Mouse (Mus musculus) mouse embryonic stem cell (cell line): ENCODE results near the gene Iqschfp.

Source experiments
- in situ Hi-C, 2 experiments: fragments of 300-500 bp; cut with MboI; formaldehyde crosslinking; loops; 1 replicate in 1 of 2; 3 replicates in 1 of 2; pipeline ENCODE4 v1.14.3; 2019 to 2020; ENCODE audit warnings: low sequenced_read_pairs in 2 of 2, low pct_unique_long_range_greater_than_20kb in 1 of 2, mixed read lengths in 1 of 2; ENCODE audit not compliant: unreplicated experiment in 1 of 2

Gene Iqschfp

DNA sequence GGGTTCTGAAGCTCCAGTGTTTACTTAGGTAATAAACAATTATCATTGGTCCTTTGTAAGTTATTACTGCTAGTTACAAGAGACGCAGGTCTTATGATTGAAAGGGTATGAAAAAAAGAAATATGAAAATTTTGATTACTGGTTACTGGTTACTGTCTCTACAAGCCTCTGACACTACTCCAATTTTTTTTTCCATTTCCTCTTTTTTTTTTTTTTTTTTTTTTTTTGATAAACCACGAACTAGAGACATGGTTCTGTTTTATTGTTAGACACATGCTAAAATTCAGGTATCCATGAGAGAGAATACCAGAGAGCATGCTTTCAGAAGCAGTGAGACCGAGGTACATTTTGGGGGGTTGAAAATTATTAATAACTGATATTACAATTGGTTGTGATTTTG lies 43.8 kb downstream of the Iqschfp start:
- in situ Hi-C loops: no loop called here

DNA sequence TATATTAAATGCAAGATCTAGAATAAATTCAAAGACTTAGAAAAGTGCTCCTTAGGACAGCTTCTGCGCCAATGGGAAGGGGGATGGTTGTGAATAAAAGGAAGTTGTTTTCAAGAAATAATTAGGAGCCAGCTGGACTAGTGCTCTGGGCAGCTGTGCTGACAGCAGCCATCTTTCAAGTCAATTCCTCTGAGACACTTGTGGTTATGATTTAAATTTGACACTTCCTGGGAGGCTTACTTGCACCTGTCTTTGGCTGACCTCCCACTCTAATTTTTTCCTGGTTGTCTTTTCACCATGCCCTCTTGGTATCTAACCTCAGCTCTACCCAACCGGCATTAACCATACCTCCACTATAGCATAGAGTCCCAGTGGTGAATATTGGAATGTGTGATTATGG lies 55.0 kb downstream of the Iqschfp start:
- in situ Hi-C loops: no loop called here

GRCm38 (mm10) chr3:67952517-67952940 lies 60.5 kb downstream of the Iqschfp start:
- in situ Hi-C loops: no loop called here

DNA sequence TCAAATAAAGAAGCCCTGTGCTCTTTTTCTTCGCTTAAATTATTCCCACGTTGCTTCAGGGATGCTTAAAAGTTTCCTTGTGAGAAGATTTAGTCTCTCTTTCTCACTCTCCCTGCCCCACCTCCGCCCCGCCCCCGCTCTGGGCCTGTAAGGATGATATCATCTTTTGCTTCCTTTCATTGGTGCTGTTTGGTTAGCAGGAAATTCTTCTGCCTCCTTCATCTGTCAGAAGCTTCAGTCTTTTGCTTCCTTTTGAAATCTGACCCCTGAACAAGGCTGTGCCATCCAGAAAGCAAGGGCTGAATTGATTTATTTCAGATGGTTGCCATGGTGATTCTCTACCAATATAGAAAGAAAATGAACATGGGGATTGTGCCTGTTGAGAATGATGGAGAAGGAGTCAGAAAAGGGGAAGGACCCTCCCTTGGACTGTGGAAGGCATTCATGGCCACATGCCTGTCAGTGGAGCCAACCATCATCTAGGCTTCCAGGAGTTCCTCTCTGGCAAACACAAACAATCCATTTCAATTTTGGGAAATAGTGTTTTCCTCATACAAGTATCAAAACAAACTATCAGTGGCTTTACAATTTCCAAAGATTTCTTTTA lies 62.5 kb downstream of the Iqschfp start:
- in situ Hi-C loops: no loop called here

DNA sequence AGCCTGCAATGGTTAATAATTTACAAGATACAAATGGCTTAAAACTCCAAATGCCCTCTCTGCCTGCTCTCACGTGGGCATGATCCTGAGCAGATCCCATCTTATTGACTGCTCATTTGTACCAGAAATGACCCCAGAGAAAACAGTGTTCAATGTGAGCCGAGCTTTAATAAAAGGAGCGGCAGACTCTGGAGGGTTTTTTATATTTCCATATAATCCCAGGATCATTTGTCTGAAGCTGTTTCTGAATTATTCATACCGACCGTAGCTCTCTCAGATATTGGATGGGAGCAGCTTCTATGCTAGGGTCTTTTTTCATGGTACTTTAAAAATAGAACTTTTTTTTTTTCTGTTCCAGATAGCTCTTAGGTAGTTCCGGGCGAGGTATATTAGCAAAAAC lies 67.6 kb downstream of the Iqschfp start:
- in situ Hi-C loops: no loop called here

- in situ Hi-C loops: no loop called here
Observed at GRCm38 (mm10) chr3:67960133-67960532, 68.1 kb downstream of the Iqschfp start.

DNA sequence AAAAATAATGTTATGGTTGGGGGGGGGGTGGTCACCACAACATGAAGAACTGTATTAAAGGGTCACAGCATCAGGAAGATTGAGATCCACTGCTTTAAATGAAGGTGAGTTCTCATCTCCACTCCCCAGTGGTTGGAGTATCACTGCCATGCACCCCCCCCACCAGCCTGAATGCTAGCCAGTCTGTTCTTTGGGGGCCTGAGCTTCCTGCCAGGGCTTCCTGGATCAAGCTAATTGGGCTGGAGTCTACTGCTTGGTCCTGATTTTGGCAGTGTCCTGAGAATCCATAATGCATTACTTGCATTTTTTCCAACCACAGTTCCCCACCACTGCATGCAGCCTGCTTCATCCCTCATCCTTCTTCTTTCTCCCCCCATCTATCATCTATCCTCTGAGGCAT lies 68.7 kb downstream of the Iqschfp start:
- in situ Hi-C loops: no loop called here

- in situ Hi-C loops: no loop called here
Observed at GRCm38 (mm10) chr3:67961934-67962639, 70.1 kb downstream of the Iqschfp start.

DNA sequence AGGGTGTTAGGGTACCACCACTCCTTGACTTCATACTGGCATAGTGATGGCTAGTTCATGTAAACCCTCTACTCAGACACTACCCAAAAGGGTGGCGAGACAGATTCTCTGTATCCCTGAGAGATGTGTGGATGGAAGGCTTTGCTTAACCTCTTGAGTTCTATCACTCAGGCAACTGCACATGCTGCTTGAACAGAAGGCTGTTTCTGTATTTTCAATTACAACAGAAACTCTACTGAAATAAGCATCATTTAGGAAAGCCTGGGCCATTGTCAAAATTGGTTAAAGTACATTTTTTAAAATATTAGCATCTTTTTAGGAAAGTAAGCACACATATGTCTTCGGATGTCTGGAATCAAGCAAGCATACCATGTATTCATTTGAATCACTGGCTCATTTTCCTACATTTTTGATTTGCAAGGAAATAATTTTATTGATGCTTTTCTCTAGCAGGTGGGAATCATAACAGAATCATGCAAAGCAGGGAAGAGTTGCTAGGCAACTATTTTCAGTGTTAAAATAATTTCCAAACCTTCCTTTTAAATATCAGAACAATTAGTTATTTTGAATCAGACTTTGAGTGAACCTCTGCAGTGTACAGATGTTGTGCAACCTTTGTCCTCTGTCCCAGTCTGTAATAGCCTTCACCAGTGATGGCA lies 82.4 kb downstream of the Iqschfp start:
- in situ Hi-C loops: no loop called here

- in situ Hi-C loops: no loop called here
Observed at GRCm38 (mm10) chr3:67980006-67980405, 88.0 kb downstream of the Iqschfp start.

- in situ Hi-C loops: no loop called here
Observed at GRCm38 (mm10) chr3:67983329-67983728, 91.3 kb downstream of the Iqschfp start.

DNA sequence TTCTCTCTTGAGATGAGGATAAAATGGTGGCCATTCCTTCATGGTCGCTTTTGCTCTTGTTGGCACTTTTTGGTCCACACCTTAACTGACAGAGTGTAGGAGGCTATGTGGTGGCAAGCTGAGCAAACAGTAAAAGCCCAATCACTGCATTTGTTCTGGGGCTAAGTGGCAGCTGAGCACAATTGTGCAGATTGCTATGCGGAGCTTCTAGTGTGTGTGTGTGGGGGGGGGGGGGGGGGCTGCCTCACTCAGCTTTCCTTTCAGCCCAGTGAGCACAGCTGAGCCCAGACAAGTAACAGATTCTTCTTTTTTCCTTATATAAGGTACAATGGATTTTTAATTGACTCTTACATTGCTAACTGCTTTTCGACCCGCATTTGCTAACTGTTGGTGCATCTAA lies 110.4 kb downstream of the Iqschfp start:
- in situ Hi-C loops: no loop called here

- in situ Hi-C loops: no loop called here
Observed at GRCm38 (mm10) chr3:68012342-68012741, 120.3 kb downstream of the Iqschfp start.

DNA sequence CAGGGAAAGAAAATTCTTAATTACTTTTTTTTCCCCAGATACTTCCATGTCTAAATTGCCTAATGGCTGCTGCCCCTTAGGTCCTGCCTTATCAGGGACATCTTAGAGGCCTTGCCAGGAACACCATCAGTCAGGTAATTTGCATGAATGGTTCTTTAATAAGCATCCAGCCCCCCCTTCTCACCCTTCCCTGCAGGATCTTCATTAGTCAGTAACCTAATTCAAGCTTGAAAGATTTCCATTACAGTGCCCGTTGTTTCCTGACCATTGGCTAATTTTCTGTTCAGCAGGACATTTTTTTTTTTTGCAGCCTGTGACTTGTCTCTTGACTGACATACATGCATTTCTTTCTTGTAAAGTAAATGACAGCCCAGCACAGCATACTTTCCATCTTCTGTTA lies 123.8 kb downstream of the Iqschfp start:
- in situ Hi-C loops: no loop called here

GRCm38 (mm10) chr3:68019401-68019800 lies 127.4 kb downstream of the Iqschfp start:
- in situ Hi-C loops: no loop called here

DNA sequence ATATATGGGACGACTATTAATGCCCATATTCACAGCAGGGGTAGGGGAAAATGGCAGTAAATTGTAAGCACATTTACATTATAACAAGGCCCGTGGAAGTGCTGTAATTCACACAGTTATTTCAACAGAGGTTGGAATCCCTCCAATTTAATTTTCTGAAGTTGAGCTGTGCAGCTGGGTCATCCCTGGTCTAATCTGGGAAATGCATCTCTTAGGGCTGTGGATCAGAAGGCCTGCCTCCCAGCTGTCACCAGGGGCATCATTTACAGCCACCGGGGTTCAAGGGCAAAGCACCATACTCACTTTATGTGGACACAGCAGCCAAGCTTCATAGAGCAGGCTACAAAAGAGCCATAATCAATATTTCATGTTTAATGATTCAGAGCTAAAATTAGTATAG lies 144.1 kb downstream of the Iqschfp start:
- in situ Hi-C loops: loop anchor here (25.0 kb wide), 2 partner anchors 399 to 424 kb away; no protein-coding TSS in a partner anchor

- in situ Hi-C loops: loop anchor here (25.0 kb wide), 2 partner anchors 406 to 431 kb away; no protein-coding TSS in a partner anchor
Observed at GRCm38 (mm10) chr3:68042951-68043350, 150.9 kb downstream of the Iqschfp start.

- in situ Hi-C loops: loop anchor here (25.0 kb wide), 2 partner anchors 408 to 433 kb away; no protein-coding TSS in a partner anchor
Observed at GRCm38 (mm10) chr3:68045475-68046416, 153.7 kb downstream of the Iqschfp start.
